Mouse (Mus musculus): ENCODE results near the gene Dgkb. TPM values are rescaled to one million over a fixed set of nuclear protein-coding genes. Genes with fewer than 3 reads are reported as not detected.

Gene Dgkb
- total and polyA plus RNA-seq, 3 experiments, result not detected

GRCm38 (mm10) chr12:38435364-38436130 is 618.0 kb downstream of the Dgkb start:
- no peak for DNase-seq (ENCODE audit: extremely low read depth)
- Histone ChIP-seq H3K4me3 (replicated peaks in 1 of 3; ENCODE audit: low read depth in 2 of 3, low read length in 2 of 3, poor library complexity in 1 of 3) (no peak overlapping the region), H3K27ac (ENCODE audit: insufficient read depth, low read depth) (no peak overlapping the region), H3K27me3 (replicated peaks) (no peaks in the 10 kb centered on the region), H3K36me3 (replicated peaks in 1 of 2; ENCODE audit: control insufficient read depth in 1 of 2, insufficient read depth in 1 of 2, low read length in 1 of 2) (no peaks in the 10 kb centered on the region), H3K79me2 (replicated peaks; ENCODE audit: control insufficient read depth, extremely low read depth, insufficient read depth, poor library complexity, severe bottlenecking) (no peaks in the 10 kb centered on the region), H3K9ac (ENCODE audit: insufficient read depth, low read depth) (no peak overlapping the region), H3K4me2 (ENCODE audit: insufficient read depth, low read depth, poor library complexity, severe bottlenecking) (peak overlapping the region; percentile 27), H3K9me3 (replicated peaks; ENCODE audit: low read length) (no peaks in the 10 kb centered on the region), H3K4me1 (ENCODE audit: control insufficient read depth in 1 of 2, insufficient read depth in 2 of 2) (no peaks in the 10 kb centered on the region)
- TF ChIP-seq E2F4 (IDR thresholded peaks at IDR 0.05; ENCODE audit: insufficient replicate concordance, low read depth, low read length) (no peak), POLR2A (IDR thresholded peaks at IDR 0.05; ENCODE audit: low read depth, low read length) (no peak), ETS1 (conservative IDR thresholded peaks at IDR 0.05; ENCODE audit: low read depth, low read length) (no peak), PAX5 (IDR thresholded peaks at IDR 0.05; ENCODE audit: low read length) (no peak), NELFE (IDR thresholded peaks at IDR 0.05; ENCODE audit: low read depth, low read length) (no peak), ZKSCAN1 (IDR thresholded peaks at IDR 0.05; ENCODE audit: borderline replicate concordance, low read depth, low read length) (no peak), RCOR1 (conservative IDR thresholded peaks at IDR 0.05; ENCODE audit: low read depth, low read length) (no peak), IRF4 (IDR thresholded peaks at IDR 0.05; ENCODE audit: low read depth, low read length) (no peak), HCFC1 (IDR thresholded peaks at IDR 0.05; ENCODE audit: low read depth, low read length) (no peak), JUN (IDR thresholded peaks at IDR 0.05; ENCODE audit: insufficient read depth, low read depth, low read length) (no peak), CHD2 (IDR thresholded peaks at IDR 0.05; ENCODE audit: low read length) (no peak), POLR2AphosphoS2 (IDR thresholded peaks at IDR 0.05; ENCODE audit: low read depth, low read length) (no peak), EP300 (IDR thresholded peaks at IDR 0.05; ENCODE audit: low read length) (no peak), ZMIZ1 (IDR thresholded peaks at IDR 0.05; ENCODE audit: low read depth, low read length) (no peak)
- in situ Hi-C loops (cut with MboI; ENCODE audit: low pct_ligation_motif_present, low pct_unique_long_range_greater_than_20kb, low sequenced_read_pairs), result no loop called here
- dilution Hi-C loops (cut with MboI; ENCODE audit: extremely low pct_ligation_motif_present, extremely low pct_unique_long_range_greater_than_20kb, low sequenced_read_pairs), result no loop called here

- TF ChIP-seq HCFC1 (IDR thresholded peaks at IDR 0.05; ENCODE audit: low read depth, low read length), result no peak
- TF ChIP-seq CHD2 (IDR thresholded peaks at IDR 0.05; ENCODE audit: low read length), result no peak
- no peak for TF ChIP-seq MAX (IDR thresholded peaks at IDR 0.05; ENCODE audit: low read length)
- no peak for TF ChIP-seq USF2 (conservative IDR thresholded peaks at IDR 0.05; ENCODE audit: low read depth, low read length)
- TF ChIP-seq IRF4 (IDR thresholded peaks at IDR 0.05; ENCODE audit: low read depth, low read length), result no peak
- TF ChIP-seq POLR2A (IDR thresholded peaks at IDR 0.05; ENCODE audit: low read depth, low read length), result no peak
- no peak for TF ChIP-seq CHD1 (IDR thresholded peaks at IDR 0.05; ENCODE audit: low read depth, low read length)
- no peak for TF ChIP-seq TBP (conservative IDR thresholded peaks at IDR 0.05; ENCODE audit: low read depth, low read length)
- TF ChIP-seq ZNF384 (IDR thresholded peaks at IDR 0.05; ENCODE audit: low read depth, low read length), result no peak
- no peak for TF ChIP-seq TCF12 (IDR thresholded peaks at IDR 0.05; ENCODE audit: low read depth, low read length)
- no peak for TF ChIP-seq SIN3A (IDR thresholded peaks at IDR 0.05; ENCODE audit: low read length)
- TF ChIP-seq GABPA (IDR thresholded peaks at IDR 0.05; ENCODE audit: insufficient replicate concordance, low read depth, low read length), result no peak
- TF ChIP-seq E2F4 (IDR thresholded peaks at IDR 0.05; ENCODE audit: insufficient replicate concordance, low read depth, low read length), result no peak
- TF ChIP-seq NELFE (IDR thresholded peaks at IDR 0.05; ENCODE audit: low read depth, low read length), result no peak
- no peak for TF ChIP-seq MAZ (IDR thresholded peaks at IDR 0.05; ENCODE audit: low read depth, low read length)
- Histone ChIP-seq H3K27ac (ENCODE audit: insufficient read depth, low read depth) (no peak overlapping the region), H3K4me2 (ENCODE audit: insufficient read depth, low read depth, poor library complexity, severe bottlenecking) (no peak overlapping the region), H3K4me1 (ENCODE audit: control insufficient read depth in 1 of 2, insufficient read depth in 2 of 2) (no peaks in the 10 kb centered on the region), H3K9ac (ENCODE audit: insufficient read depth, low read depth) (no peak overlapping the region), H3K4me3 (replicated peaks in 1 of 3; ENCODE audit: low read depth in 2 of 3, low read length in 2 of 3, poor library complexity in 1 of 3) (no peak overlapping the region), H3K36me3 (replicated peaks in 1 of 2; ENCODE audit: control insufficient read depth in 1 of 2, insufficient read depth in 1 of 2, low read length in 1 of 2) (no peaks in the 10 kb centered on the region), H3K27me3 (replicated peaks) (no peaks in the 10 kb centered on the region), H3K9me3 (replicated peaks; ENCODE audit: low read length) (no peaks in the 10 kb centered on the region), H3K79me2 (replicated peaks; ENCODE audit: control insufficient read depth, extremely low read depth, insufficient read depth, poor library complexity, severe bottlenecking) (no peaks in the 10 kb centered on the region)
- dilution Hi-C loops (cut with MboI; ENCODE audit: extremely low pct_ligation_motif_present, extremely low pct_unique_long_range_greater_than_20kb, low sequenced_read_pairs) (no loop called here), in situ Hi-C loops (cut with MboI; ENCODE audit: low pct_ligation_motif_present, low pct_unique_long_range_greater_than_20kb, low sequenced_read_pairs) (no loop called here)
- DNase-seq (ENCODE audit: extremely low read depth), result no peak
Measured at GRCm38 (mm10) chr12:38436131-38436436, 618.6 kb downstream of the Dgkb start.
